Comparison of ENCODE assay signal across 8 mouse cellular contexts in genomic region chr4:154011646-154012089, GRCm38 (mm10). TPM values are rescaled to one million over a fixed set of nuclear protein-coding genes. Genes with fewer than 3 reads are reported as not detected.
DNase-seq lines count a peak whose midpoint lies in the region; ATAC-seq and TF ChIP-seq lines count a peak whose summit lies in the region.

Gene Lrrc47, plus strand, starts transcription at chr4:154011731.

- under 1% methylated on average over 57 of the region's 59 CpGs for WGBS in embryonic facial prominence, embryonic 13.5 days
- 1% methylated on average over 54 of the region's 59 CpGs for WGBS in heart, adult 2 months
- 1% methylated on average over 59 of the region's 59 CpGs for WGBS in kidney, adult 2 months

- no peak for TF ChIP-seq EP300 in heart, adult 2 months (IDR thresholded peaks at IDR 0.05; ENCODE audit: insufficient read depth, low read depth, low read length)

- peak within 1 kb of the TSS; percentile 98 for H3K4me2 ChIP-seq in embryonic facial prominence, embryonic 13.5 days

- peaks cover 23% of the 10 kb centered on the region for H3K4me1 ChIP-seq in embryonic facial prominence, embryonic 13.5 days
- H3K4me1 ChIP-seq in heart, adult 2 months (ENCODE audit: control insufficient read depth, insufficient read depth, low read length): peaks cover 7% of the 10 kb centered on the region
- H3K4me1 ChIP-seq in kidney, adult 2 months (ENCODE audit: control insufficient read depth, insufficient read depth, low read length): peaks cover 8% of the 10 kb centered on the region; the same call in 1 of the 2 replicates

- 0 out of 2 replicates have a peak, but pooled peaks have one; percentile 2 for TF ChIP-seq CTCF in heart, adult 2 months (IDR thresholded peaks at IDR 0.05)
- TF ChIP-seq CTCF in kidney, adult 2 months (conservative IDR thresholded peaks at IDR 0.05; ENCODE audit: insufficient read depth, insufficient read length, low read depth, low read length): no peak

- H3K4me3 ChIP-seq in embryonic facial prominence, embryonic 13.5 days: peak within 1 kb of the TSS; percentile 100
- peak within 1 kb of the TSS; percentile 90 for H3K4me3 ChIP-seq in heart, adult 2 months
- peak within 1 kb of the TSS; percentile 74 for H3K4me3 ChIP-seq in kidney, adult 2 months (ENCODE audit: insufficient read depth, low read depth, low read length)

- intact Hi-C loops in heart, adult 2 months (cut with DNase I): loop anchor here (1.0 to 5.0 kb wide), 3 partner anchors 36 to 146 kb away; partner anchors contain the start of genes Cep104, Dffb, Trp73 and Wrap73

- ATAC-seq in embryonic facial prominence, embryonic 13.5 days (ENCODE audit: insufficient number of reproducible peaks, insufficient read depth, low FRiP score, low TSS enrichment, low read depth): peak; percentile 81

- peaks cover 36% of the 10 kb centered on the region for H3K36me3 ChIP-seq in embryonic facial prominence, embryonic 13.5 days
- no peaks in the 10 kb centered on the region for H3K36me3 ChIP-seq in heart, adult 2 months (ENCODE audit: control insufficient read depth, insufficient read depth, low read length)
- H3K36me3 ChIP-seq in kidney, adult 2 months (ENCODE audit: control insufficient read depth, insufficient read depth, low read length): no peaks in the 10 kb centered on the region

- no peaks in the 10 kb centered on the region for H3K27me3 ChIP-seq in embryonic facial prominence, embryonic 13.5 days
- no peaks in the 10 kb centered on the region for H3K27me3 ChIP-seq in heart, adult 2 months (ENCODE audit: control insufficient read depth, insufficient read depth, low read length)
- H3K27me3 ChIP-seq in kidney, adult 2 months (replicated peaks; ENCODE audit: control insufficient read depth, insufficient read depth, low read length): no peaks in the 10 kb centered on the region

- peak; percentile 75 for TF ChIP-seq POLR2A in heart, adult 2 months (IDR thresholded peaks at IDR 0.05; ENCODE audit: insufficient read depth, low read depth, low read length)
- no peak for TF ChIP-seq POLR2A in kidney, adult 2 months (IDR thresholded peaks at IDR 0.05; ENCODE audit: low read depth, low read length)

- H3K9me3 ChIP-seq in embryonic facial prominence, embryonic 13.5 days: no peaks in the 10 kb centered on the region

- peak within 1 kb of the TSS; percentile 62; the same call in 1 of the 2 replicates for H3K27ac ChIP-seq in embryonic facial prominence, embryonic 13.5 days
- H3K27ac ChIP-seq in heart, adult 2 months: peak within 1 kb of the TSS; percentile 74
- H3K27ac ChIP-seq in kidney, adult 2 months (ENCODE audit: insufficient read depth, low read depth, low read length): peak within 1 kb of the TSS; percentile 41

- peak within 1 kb of the TSS; percentile 99 for H3K9ac ChIP-seq in embryonic facial prominence, embryonic 13.5 days
- peak within 1 kb of the TSS; percentile 97 for H3K9ac ChIP-seq in heart, adult 2 months (ENCODE audit: low read depth, low read length)

- DNase-seq in B cell, adult 2 months: peak; percentile 66 to 75
- DNase-seq in adrenal gland, postnatal 4 days (ENCODE audit: low spot score in 2 of 2): peak; percentile 48 to 69
- DNase-seq in heart, adult 2 months: peak; percentile 87 to 89
- DNase-seq in kidney, adult 2 months: peak; percentile 91
- peak; percentile 84 for DNase-seq in liver
- DNase-seq in monocyte, adult 2 months (ENCODE audit: low read depth in 1 of 2, low spot score in 2 of 2): peak; percentile 27 to 51
- peak; percentile 62 to 71 for DNase-seq in spleen, postnatal 14 days (ENCODE audit: low spot score in 2 of 2)

- H3K79me2 ChIP-seq in heart, adult 2 months (replicated peaks; ENCODE audit: control insufficient read depth, insufficient read depth, low read length): peaks cover 15% of the 10 kb centered on the region

RNA-seq across cellular contexts. Expression of gene Lrrc47, which starts in this region (rescaled TPM):
- total RNA-seq in adrenal gland, postnatal 4 days (2021): 10 to 100 TPM; 64.2 to 65.6 TPM
- polyA plus RNA-seq in embryonic facial prominence, embryonic 13.5 days (2015; fragmentation: Nextera tagmentation; extraction: Ambion mirVana): 20.1 and 21.4 TPM in 2 replicates
- total RNA-seq in heart, adult 2 months (2021): 10 to 100 TPM; 28.6 to 28.7 TPM
- polyA plus RNA-seq in heart, adult 2 months (2012; rRNA removed): 29.7 and 35.6 TPM in 2 replicates
- 40.2 and 48.2 TPM in 2 replicates for polyA plus RNA-seq in kidney, adult 2 months (2012; rRNA removed)

Comparison
In these comparisons a context has a peak if more than half of its experiments do, and no peak if none do; other contexts are left out.
1. Peak in every context shown above with its lines: DNase-seq, ATAC-seq, H3K4me3 ChIP-seq and H3K27ac ChIP-seq.
2. DNase-seq: peak in every context shown above with its lines; median percentile 91 in kidney, adult 2 months; 88 in heart, adult 2 months; 84 in liver; 70 in B cell, adult 2 months; 66 in spleen, postnatal 14 days; 58 in adrenal gland, postnatal 4 days; 39 in monocyte, adult 2 months.